8 mouse cellular contexts compared by ENCODE assay signal in the genomic region with DNA sequence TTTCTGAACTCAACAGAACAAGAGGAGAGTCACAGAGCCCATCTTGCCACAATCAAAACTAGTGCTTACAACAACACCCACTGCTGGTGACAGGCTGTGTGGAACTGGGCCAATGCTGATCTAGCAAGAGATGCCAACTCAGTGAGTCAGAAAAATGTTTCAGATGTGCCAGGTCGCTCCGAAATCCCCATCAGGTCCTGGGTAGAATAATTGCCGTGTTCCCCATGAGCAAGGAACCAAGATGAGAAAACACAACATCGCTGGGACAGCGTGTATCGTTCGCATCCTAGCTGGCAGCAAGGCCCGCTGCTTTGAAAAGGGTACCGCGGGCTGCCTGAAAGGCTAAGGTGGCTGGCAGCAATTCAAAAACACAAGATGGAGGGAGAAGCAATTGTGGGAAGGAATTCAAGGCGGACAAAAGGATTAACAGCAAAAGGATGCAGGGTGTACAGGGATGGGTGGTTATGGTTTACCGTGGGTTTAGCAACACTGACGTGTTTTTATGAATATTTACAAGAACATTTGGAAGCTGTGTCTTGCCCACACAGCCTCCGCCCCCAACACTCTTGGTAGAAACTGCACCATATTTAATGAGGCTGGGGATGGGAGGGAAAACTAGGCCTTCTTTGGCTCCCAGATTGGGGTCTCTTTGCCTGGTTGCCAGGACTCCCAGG.
DNase-seq lines count a peak whose midpoint lies in the region; ATAC-seq and TF ChIP-seq lines count a peak whose summit lies in the region.

No protein-coding gene starts in this region.

- no peak for ATAC-seq in kidney, embryonic 14.5 days (ENCODE audit: low FRiP score, low TSS enrichment)
- no peak; the same call in 1 of the 2 replicates for ATAC-seq in stomach, postnatal 0 days (ENCODE audit: low FRiP score, low TSS enrichment)
- ATAC-seq in inflammation-experienced regulatory T-cells, adult 6 months: no peak

- no peak overlapping the region for H3K4me2 ChIP-seq in kidney, embryonic 14.5 days (replicated peaks; ENCODE audit: low read depth, low read length)
- no peak overlapping the region for H3K4me2 ChIP-seq in stomach, postnatal 0 days (replicated peaks; ENCODE audit: low read depth)

- no peaks in the 10 kb centered on the region for H3K27me3 ChIP-seq in kidney, adult 2 months (replicated peaks; ENCODE audit: control insufficient read depth, insufficient read depth, low read length)
- H3K27me3 ChIP-seq in kidney, embryonic 14.5 days (ENCODE audit: control insufficient read depth, insufficient read depth, low read length): no peaks in the 10 kb centered on the region
- H3K27me3 ChIP-seq in stomach, postnatal 0 days (ENCODE audit: control insufficient read depth, insufficient read depth, low read length): no peaks in the 10 kb centered on the region

- H3K36me3 ChIP-seq in kidney, adult 2 months (ENCODE audit: control insufficient read depth, insufficient read depth, low read length): no peaks in the 10 kb centered on the region
- no peaks in the 10 kb centered on the region for H3K36me3 ChIP-seq in kidney, embryonic 14.5 days (ENCODE audit: control insufficient read depth, insufficient read depth, low read length)
- H3K36me3 ChIP-seq in stomach, postnatal 0 days (ENCODE audit: control insufficient read depth, insufficient read depth, low read length): no peaks in the 10 kb centered on the region

- DNase-seq in kidney, adult 2 months: peak; percentile 89
- peak; percentile 67 for DNase-seq in cerebellum, adult 11 months
- DNase-seq in frontal cortex, postnatal 25 days (ENCODE audit: low spot score in 2 of 2): peak; percentile 58 to 81
- DNase-seq in layer of hippocampus, postnatal 36 days: peak; percentile 91 to 94
- no peak for DNase-seq in stomach, postnatal 0 days (ENCODE audit: low spot score)
- no peak for DNase-seq in lung, postnatal 4 days

- H3K9me3 ChIP-seq in kidney, embryonic 14.5 days (ENCODE audit: control insufficient read depth, low read length): no peaks in the 10 kb centered on the region
- no peaks in the 10 kb centered on the region for H3K9me3 ChIP-seq in stomach, postnatal 0 days (ENCODE audit: control insufficient read depth, low read length)

- TF ChIP-seq CTCF in kidney, adult 2 months (conservative IDR thresholded peaks at IDR 0.05; ENCODE audit: insufficient read depth, insufficient read length, low read depth, low read length): no peak
- TF ChIP-seq CTCF in stomach, postnatal 0 days (IDR thresholded peaks at IDR 0.05; ENCODE audit: low read depth): no peak

- TF ChIP-seq POLR2A in kidney, adult 2 months (IDR thresholded peaks at IDR 0.05; ENCODE audit: low read depth, low read length): no peak

- no peaks in the 10 kb centered on the region for H3K4me1 ChIP-seq in kidney, adult 2 months (ENCODE audit: control insufficient read depth, insufficient read depth, low read length)
- H3K4me1 ChIP-seq in kidney, embryonic 14.5 days (ENCODE audit: control insufficient read depth, insufficient read depth, low read length): no peaks in the 10 kb centered on the region
- no peaks in the 10 kb centered on the region for H3K4me1 ChIP-seq in stomach, postnatal 0 days (replicated peaks; ENCODE audit: control insufficient read depth, insufficient read depth)

- no peak for TF ChIP-seq EP300 in stomach, postnatal 0 days (optimal IDR thresholded peaks at IDR 0.05)

- H3K4me3 ChIP-seq in kidney, adult 2 months (ENCODE audit: insufficient read depth, low read depth, low read length): no peak overlapping the region
- no peak overlapping the region for H3K4me3 ChIP-seq in kidney, embryonic 14.5 days (ENCODE audit: low read length)
- no peak overlapping the region for H3K4me3 ChIP-seq in stomach, postnatal 0 days (ENCODE audit: low read depth, low read length)

- H3K9ac ChIP-seq in kidney, embryonic 14.5 days (ENCODE audit: low read depth, low read length): no peak overlapping the region
- H3K9ac ChIP-seq in stomach, postnatal 0 days (ENCODE audit: low read length): no peak overlapping the region

- no peak overlapping the region for H3K27ac ChIP-seq in kidney, adult 2 months (ENCODE audit: insufficient read depth, low read depth, low read length)
- H3K27ac ChIP-seq in kidney, embryonic 14.5 days (ENCODE audit: low read depth, low read length): no peak overlapping the region
- 0 out of 2 replicates have a peak overlapping the region, but pooled peaks have one; percentile 31 for H3K27ac ChIP-seq in stomach, postnatal 0 days (replicated peaks)

- 73% methylated on average over 14 of the region's 14 CpGs for WGBS in kidney, adult 2 months
- WGBS in kidney, embryonic 14.5 days: 96% methylated on average over 14 of the region's 14 CpGs
- 67% methylated on average over 14 of the region's 14 CpGs for WGBS in stomach, postnatal 0 days

Comparison
In these comparisons a context has a peak if more than half of its experiments do, and no peak if none do; other contexts are left out.
1. DNase-seq: peak in kidney, adult 2 months (single experiment), cerebellum, adult 11 months (single experiment), frontal cortex, postnatal 25 days (2 of 2) and layer of hippocampus, postnatal 36 days (2 of 2); none in stomach, postnatal 0 days (single experiment) and lung, postnatal 4 days (0 of 2).